Mouse (Mus musculus) kidney, postnatal 0 days (tissue): ENCODE results near the gene Palm2. TPM values are rescaled to one million over a fixed set of nuclear protein-coding genes. Genes with fewer than 3 reads are reported as not detected.

Experiments
- ATAC-seq: fragments of 200-750 bp; cut with Nextera tagmentation; replicated peaks from 2 replicates; pipeline ENCODE4 v1.8.0; 2017; ENCODE audit warnings: low read depth, moderate number of reproducible peaks, moderate TSS enrichment, moderate library complexity; ENCODE audit not compliant: low FRiP score
- DNase-seq: peaks from one replicate; pipeline ENCODE4 v3.0.0-alpha.2; 2016; ENCODE audit warnings: low spot score
- H3K27ac ChIP-seq: fragments of 300-500 bp; sonication (generic); 2 replicates; pipeline ENCODE4 v1.5.1; 2014; ENCODE audit warnings: mild to moderate bottlenecking
- H3K27me3 ChIP-seq: fragments of 300-500 bp; sonication (generic); 2 replicates; pipeline ENCODE4 v1.6.1; 2014; ENCODE audit warnings: low read length, mixed read lengths; ENCODE audit not compliant: insufficient read depth
- H3K36me3 ChIP-seq: fragments of 300-500 bp; sonication (generic); 2 replicates; pipeline ENCODE4 v1.6.1; 2014; ENCODE audit warnings: low read length, mixed read lengths; ENCODE audit not compliant: insufficient read depth
- H3K4me1 ChIP-seq: fragments of 300-500 bp; sonication (generic); replicated peaks from 2 replicates; pipeline ENCODE4 v1.6.1; 2014; ENCODE audit warnings: antibody characterized with exemption, low read length, mixed read lengths; ENCODE audit not compliant: insufficient read depth
- H3K4me2 ChIP-seq: fragments of 300-500 bp; sonication (generic); 2 replicates; pipeline ENCODE4 v1.6.1; 2014; ENCODE audit warnings: mild to moderate bottlenecking, low read length, moderate library complexity, mixed read lengths
- H3K4me3 ChIP-seq: fragments of 300-500 bp; sonication (generic); replicated peaks from 2 replicates; pipeline ENCODE4 v1.5.1; 2014; ENCODE audit warnings: low read depth, low read length
- H3K9ac ChIP-seq: fragments of 300-500 bp; sonication (generic); 2 replicates; pipeline ENCODE4 v1.6.1; 2014; ENCODE audit warnings: low read depth, low read length
- H3K9me3 ChIP-seq: fragments of 300-500 bp; sonication (generic); replicated peaks from 2 replicates; pipeline ENCODE4 v1.6.1; 2016; ENCODE audit warnings: low read length, inconsistent platforms, mixed read lengths
- CTCF ChIP-seq: IDR thresholded peaks from 2 replicates; pipeline ENCODE4 v1.5.1; 2016; ENCODE audit warnings: antibody characterized with exemption, low read depth, mild to moderate bottlenecking, moderate library complexity
- WGBS: fragments of 180-500 bp; shearing (Covaris S2); extraction: QIAGEN DNeasy Blood & Tissue Kit; methylation state at CpG from one replicate; pipeline ENCODE4 v1.1.7; 2014; 5-methylcytosine and 5-hydroxymethylcytosine counted together
- polyA plus RNA-seq: library from polyadenylated mRNA; unstranded; fragments of >200 nt; fragmentation: Nextera tagmentation; extraction: Ambion mirVana; gene quantifications from 2 replicates; pipeline ENCODE4 v1.2.1, GENCODE M21; 2015

Palm2 gene
- polyA plus RNA-seq, 1 experiment from 2014 or later: 0.54 TPM

DNA sequence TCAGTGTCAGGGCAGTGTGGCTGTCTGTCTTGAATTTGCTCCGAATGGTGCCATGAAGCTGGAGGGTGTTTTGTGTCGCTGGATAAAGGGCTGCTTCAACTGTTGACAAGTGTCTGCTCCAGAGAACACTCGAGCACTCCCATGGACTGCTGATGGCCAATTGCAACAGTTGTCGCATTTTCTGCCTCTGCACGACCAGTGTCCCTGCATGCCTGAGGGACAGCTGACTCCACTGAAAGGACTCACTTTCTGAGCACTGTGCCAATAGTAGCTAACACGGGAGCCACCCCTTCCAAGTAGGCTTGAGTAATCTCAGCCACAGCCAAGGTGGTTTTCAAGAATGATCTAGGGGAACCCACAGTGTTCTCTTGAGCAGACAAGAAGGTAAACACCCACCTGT is 135.7 kb downstream of the Palm2 start:
- Histone ChIP-seq H3K9me3 (no peaks in the 10 kb centered on the region), H3K36me3 (no peaks in the 10 kb centered on the region), H3K27me3 (peaks cover 4% of the 10 kb centered on the region; the same call in 1 of the 2 replicates), H3K4me3 (no peak overlapping the region), H3K27ac (no peak overlapping the region), H3K4me2 (no peak overlapping the region), H3K9ac (no peak overlapping the region), H3K4me1 (peaks cover 7% of the 10 kb centered on the region; the same call in 1 of the 2 replicates)
- ATAC-seq (no peak), DNase-seq (no peak)
- TF ChIP-seq CTCF: no peak
- WGBS: 68% methylated on average over 6 of the region's 6 CpGs

DNA sequence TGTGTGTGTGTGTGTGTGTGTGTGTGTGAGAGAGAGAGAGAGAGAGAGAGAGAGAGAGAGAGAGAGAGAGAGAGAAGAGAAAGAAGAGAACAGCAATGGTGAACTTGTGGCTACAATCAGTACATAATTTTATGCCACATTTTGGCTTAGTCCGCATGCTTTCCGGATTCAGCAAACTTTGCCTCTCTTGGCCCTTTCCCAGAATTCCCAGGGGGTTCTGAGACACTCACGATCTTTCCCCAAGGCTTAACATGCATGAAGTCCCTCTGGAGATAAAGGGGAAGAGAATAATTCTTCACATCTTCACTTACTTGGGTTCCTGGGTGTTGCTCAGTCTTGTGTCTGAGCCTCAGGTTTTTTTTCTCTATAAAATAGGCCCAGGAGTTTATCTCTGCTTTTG is 136.2 kb downstream of the Palm2 start:
- no peak overlapping the region for H3K9ac ChIP-seq
- no peak for ATAC-seq
- no peaks in the 10 kb centered on the region for H3K36me3 ChIP-seq
- no peak for TF ChIP-seq CTCF
- no peak overlapping the region for H3K4me2 ChIP-seq
- H3K27me3 ChIP-seq: peaks cover 4% of the 10 kb centered on the region; the same call in 1 of the 2 replicates
- DNase-seq: no peak
- H3K27ac ChIP-seq: no peak overlapping the region
- H3K4me3 ChIP-seq: no peak overlapping the region
- H3K4me1 ChIP-seq: peaks cover 7% of the 10 kb centered on the region; the same call in 1 of the 2 replicates
- 79% methylated on average over 3 of the region's 3 CpGs for WGBS
- H3K9me3 ChIP-seq: no peaks in the 10 kb centered on the region

DNA sequence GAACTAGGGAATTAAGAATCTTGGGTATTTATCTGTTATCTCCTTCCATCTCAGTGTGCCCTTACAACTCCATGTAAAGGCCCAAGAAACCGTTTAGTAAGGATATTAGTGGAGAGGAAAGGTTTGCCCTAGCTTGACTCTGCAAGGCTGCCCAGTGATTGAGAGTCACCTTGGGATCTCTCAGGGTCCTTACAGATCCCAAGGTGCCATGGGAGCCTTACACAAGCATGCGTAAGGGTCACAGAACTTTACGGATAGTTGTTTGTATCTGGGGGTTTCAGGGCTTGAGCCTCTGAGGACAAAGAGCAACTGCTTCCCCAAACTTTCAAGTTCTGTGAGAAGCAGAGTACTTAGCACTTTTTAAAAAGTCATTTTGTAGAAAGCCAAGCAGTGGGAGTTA is 140.1 kb downstream of the Palm2 start:
- H3K4me1 ChIP-seq: no peaks in the 10 kb centered on the region
- no peak overlapping the region for H3K27ac ChIP-seq
- H3K9me3 ChIP-seq: no peaks in the 10 kb centered on the region
- H3K27me3 ChIP-seq: no peaks in the 10 kb centered on the region
- H3K4me3 ChIP-seq: no peak overlapping the region
- H3K4me2 ChIP-seq: no peak overlapping the region
- WGBS: 78% methylated on average over 3 of the region's 3 CpGs
- ATAC-seq (no peak), DNase-seq (no peak)
- H3K36me3 ChIP-seq: no peaks in the 10 kb centered on the region
- no peak overlapping the region for H3K9ac ChIP-seq
- TF ChIP-seq CTCF: no peak

DNA sequence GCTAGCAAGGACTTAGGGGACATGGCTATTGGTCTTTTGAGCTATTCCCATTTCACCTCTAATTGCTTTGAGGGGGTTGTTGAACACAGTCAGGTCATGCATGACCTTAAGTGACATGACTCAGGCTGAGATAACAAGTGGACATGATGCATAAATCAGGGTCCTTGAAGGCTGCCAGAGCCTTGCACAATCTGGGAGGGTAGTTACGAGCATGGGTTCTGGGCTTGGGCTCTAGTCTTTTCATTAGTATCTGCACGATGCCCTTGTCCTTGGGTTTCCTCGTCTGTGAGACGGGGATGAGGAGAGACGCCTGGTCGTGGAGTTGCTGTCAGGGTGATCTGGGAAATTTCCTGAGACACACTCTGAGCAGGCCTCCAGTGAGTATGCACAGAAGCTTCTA is 140.6 kb downstream of the Palm2 start:
- no peaks in the 10 kb centered on the region for H3K4me1 ChIP-seq
- H3K4me3 ChIP-seq: no peak overlapping the region
- no peaks in the 10 kb centered on the region for H3K36me3 ChIP-seq
- no peak overlapping the region for H3K4me2 ChIP-seq
- no peaks in the 10 kb centered on the region for H3K27me3 ChIP-seq
- 69% methylated on average over 6 of the region's 6 CpGs for WGBS
- no peak overlapping the region for H3K9ac ChIP-seq
- ATAC-seq (no peak), DNase-seq (no peak)
- no peaks in the 10 kb centered on the region for H3K9me3 ChIP-seq
- no peak for TF ChIP-seq CTCF
- no peak overlapping the region for H3K27ac ChIP-seq

DNA sequence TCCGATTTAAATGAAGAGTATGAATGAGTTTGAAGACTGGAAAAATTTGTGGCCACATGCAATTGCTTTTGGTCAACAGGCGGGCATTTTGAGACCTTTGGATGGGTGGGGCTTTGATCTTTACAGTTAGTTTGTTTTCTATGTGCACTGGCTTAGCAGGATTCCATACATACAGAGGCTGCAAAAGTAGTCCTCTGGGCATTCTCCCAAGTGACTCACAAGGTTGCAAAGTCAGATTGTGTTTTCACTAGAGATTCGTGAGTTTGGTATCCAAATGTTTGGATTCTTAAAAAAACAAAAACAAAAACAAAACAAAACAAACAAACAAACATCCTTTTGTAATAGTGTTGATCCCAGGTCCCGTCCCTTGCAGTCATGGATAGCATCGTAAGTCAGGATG is 141.6 kb downstream of the Palm2 start:
- Histone ChIP-seq H3K4me3 (no peak overlapping the region), H3K9me3 (no peaks in the 10 kb centered on the region), H3K36me3 (no peaks in the 10 kb centered on the region), H3K4me2 (no peak overlapping the region), H3K27ac (no peak overlapping the region), H3K4me1 (no peaks in the 10 kb centered on the region), H3K27me3 (no peaks in the 10 kb centered on the region), H3K9ac (no peak overlapping the region)
- DNase-seq: no peak
- WGBS: 77% methylated on average over 5 of the region's 5 CpGs
- no peak for ATAC-seq
- no peak for TF ChIP-seq CTCF

DNA sequence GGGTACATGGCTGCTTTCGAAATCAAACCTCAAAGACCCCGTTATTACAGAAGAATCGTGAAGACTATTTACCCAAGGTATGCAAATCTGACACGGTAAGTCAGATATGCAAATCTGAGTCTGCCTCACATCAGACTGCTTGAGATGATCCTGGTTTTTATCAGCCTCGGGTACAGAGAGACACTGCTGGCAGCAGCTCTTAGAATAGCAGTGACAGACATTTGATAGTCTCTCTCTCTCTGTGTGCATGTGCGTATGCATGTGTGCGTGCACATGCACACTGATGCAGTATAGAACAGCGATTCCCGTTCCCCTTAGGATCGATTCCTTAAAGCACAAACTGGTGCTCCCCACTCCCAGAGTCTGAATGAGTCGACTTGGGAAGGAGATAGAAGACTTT is 142.0 kb downstream of the Palm2 start:
- Histone ChIP-seq H3K9me3 (no peaks in the 10 kb centered on the region), H3K4me2 (no peak overlapping the region), H3K4me1 (no peaks in the 10 kb centered on the region), H3K9ac (no peak overlapping the region), H3K4me3 (no peak overlapping the region), H3K36me3 (no peaks in the 10 kb centered on the region), H3K27ac (no peak overlapping the region), H3K27me3 (no peaks in the 10 kb centered on the region)
- TF ChIP-seq CTCF: no peak
- no peak for DNase-seq
- WGBS: 77% methylated on average over 11 of the region's 11 CpGs
- ATAC-seq: no peak

DNA sequence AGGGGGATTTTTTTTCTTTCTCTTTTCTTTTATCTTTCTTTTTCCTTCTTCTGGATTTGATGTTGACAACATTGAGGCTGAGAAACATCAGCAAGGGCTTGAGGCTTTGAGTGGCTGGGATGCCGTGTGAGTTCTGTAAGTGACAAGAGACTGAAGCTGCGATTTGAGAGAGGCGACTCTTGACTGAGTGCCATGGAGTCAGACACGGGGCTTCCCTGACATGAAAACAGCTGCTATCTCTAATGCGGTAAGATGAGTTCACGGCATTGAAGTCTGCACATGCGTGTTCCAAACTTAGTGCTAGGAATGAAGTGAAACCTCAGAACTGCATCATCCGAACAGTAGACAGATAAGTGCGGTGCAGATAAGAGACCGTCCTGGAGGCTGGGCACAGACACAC is 145.6 kb downstream of the Palm2 start:
- H3K36me3 ChIP-seq: no peaks in the 10 kb centered on the region
- no peaks in the 10 kb centered on the region for H3K4me1 ChIP-seq
- DNase-seq (no peak), ATAC-seq (no peak)
- no peaks in the 10 kb centered on the region for H3K27me3 ChIP-seq
- no peaks in the 10 kb centered on the region for H3K9me3 ChIP-seq
- WGBS: 89% methylated on average over 10 of the region's 10 CpGs
- no peak overlapping the region for H3K4me2 ChIP-seq
- no peak overlapping the region for H3K9ac ChIP-seq
- H3K27ac ChIP-seq: no peak overlapping the region
- no peak overlapping the region for H3K4me3 ChIP-seq
- TF ChIP-seq CTCF: no peak
